Mouse (Mus musculus): ENCODE data around the gene Rgma.

- TF ChIP-seq CTCF (IDR thresholded peaks at IDR 0.05; ENCODE audit: control insufficient read depth, insufficient read depth, insufficient replicate concordance, low read depth, low read length) (no peak), POLR2A (IDR thresholded peaks at IDR 0.05; ENCODE audit: control insufficient read depth, low read depth, low read length) (no peak)
These were observed 2.7 kb downstream of the Rgma start for GRCm38 (mm10) chr7:73378034-73378433.
